Mouse (Mus musculus) adrenal gland, postnatal 36 days (tissue): ENCODE measurements around the gene Soga3. TPM values are rescaled to one million over a fixed set of nuclear protein-coding genes. Genes with fewer than 3 reads are reported as not detected.

ENCODE experiments used
- DNase-seq, 2 experiments: peaks; one replicate each; pipeline ENCODE4 v3.0.0; 2021; ENCODE audit warnings: mixed read lengths in 1 of 2
- long read RNA-seq, 2 experiments: library from polyadenylated mRNA; stranded (forward); transcript quantifications; one replicate each; pipeline ENCODE4 v2.0.0; 2021; ENCODE audit warnings: borderline sequencing depth in 2 of 2
- total RNA-seq, 2 experiments: library from RNA; stranded (reverse); gene quantifications; 2 replicates each; pipeline ENCODE4 v1.2.3; 2021

Soga3 gene
- total RNA-seq, result 1 to 10 TPM; 4.6 to 8.2 TPM
- long read RNA-seq, experiment 1, full-length matches to known transcripts, result 1 of 6 reads
- long read RNA-seq, experiment 1, partial matches to known transcripts, result 4 of 6 reads
- long read RNA-seq, experiment 1, other reads (novel, unspliced or antisense), result 1 of 6 reads
- long read RNA-seq, experiment 2, partial matches to known transcripts, result 1 of 2 reads
- long read RNA-seq, experiment 2, other reads (novel, unspliced or antisense), result 1 of 2 reads

- no peak for DNase-seq
Observed at GRCm38 (mm10) chr10:29143566-29144335, at the start of gene Soga3. Soga3 (plus strand) TSS chr10:29143839.

GRCm38 (mm10) chr10:29106962-29107361 lies 36.7 kb upstream of the Soga3 start:
- DNase-seq, result no peak

- no peak for DNase-seq
Observed at GRCm38 (mm10) chr10:29142556-29143105, 1.0 kb upstream of the Soga3 start.

GRCm38 (mm10) chr10:29144612-29145405 lies 1.2 kb downstream of the Soga3 start:
- DNase-seq, result no peak

GRCm38 (mm10) chr10:29146198-29146857 lies 2.7 kb downstream of the Soga3 start:
- peak in 1 of 2 experiments; percentile 7 for DNase-seq

GRCm38 (mm10) chr10:29146858-29147640 lies 3.4 kb downstream of the Soga3 start:
- DNase-seq, result peak; percentile 86

- DNase-seq, result no peak
Observed at GRCm38 (mm10) chr10:29147641-29147990, 4.0 kb downstream of the Soga3 start.

- DNase-seq, result peak in 1 of 2 experiments; percentile 1
Observed at GRCm38 (mm10) chr10:29148076-29148475, 4.4 kb downstream of the Soga3 start.

GRCm38 (mm10) chr10:29155304-29155703 lies 11.7 kb downstream of the Soga3 start:
- DNase-seq, result no peak

- no peak for DNase-seq
Observed at GRCm38 (mm10) chr10:29161664-29162063, 18.0 kb downstream of the Soga3 start.

- DNase-seq, result no peak
Observed at GRCm38 (mm10) chr10:29173778-29174177, 30.1 kb downstream of the Soga3 start.

- DNase-seq, result no peak
Observed at GRCm38 (mm10) chr10:29175656-29176055, 32.0 kb downstream of the Soga3 start.

- DNase-seq, result no peak
Observed at GRCm38 (mm10) chr10:29176881-29177280, 33.2 kb downstream of the Soga3 start.

GRCm38 (mm10) chr10:29178003-29178402 lies 34.4 kb downstream of the Soga3 start:
- peak; percentile 28 to 69 for DNase-seq

GRCm38 (mm10) chr10:29180210-29180609 lies 36.6 kb downstream of the Soga3 start:
- DNase-seq, result no peak

GRCm38 (mm10) chr10:29181046-29181445 lies 37.4 kb downstream of the Soga3 start:
- no peak for DNase-seq

- no peak for DNase-seq
Observed at GRCm38 (mm10) chr10:29193769-29194168, 50.1 kb downstream of the Soga3 start.

GRCm38 (mm10) chr10:29196811-29197210 lies 53.2 kb downstream of the Soga3 start:
- no peak for DNase-seq

- no peak for DNase-seq
Observed at GRCm38 (mm10) chr10:29198642-29199041, 55.0 kb downstream of the Soga3 start, which contains the start of gene Gm49353. Gm49353 (plus strand) TSS chr10:29198954.

- no peak for DNase-seq
Observed at GRCm38 (mm10) chr10:29199835-29200234, 56.2 kb downstream of the Soga3 start.

- no peak for DNase-seq
Observed at GRCm38 (mm10) chr10:29200609-29201008, 57.0 kb downstream of the Soga3 start.
